Mouse (Mus musculus) MEL (cell line): ENCODE measurements around the gene Ubash3b. TPM values are rescaled to one million over a fixed set of nuclear protein-coding genes. Genes with fewer than 3 reads are reported as not detected.

Experiments
- DNase-seq: peaks from one replicate; pipeline ENCODE4 v3.0.0; 2011; ENCODE audit warnings: low read depth, low spot score
- H3K27ac ChIP-seq: 2 replicates; pipeline ENCODE4 v1.5.1; 2012; ENCODE audit warnings: low read depth, mild to moderate bottlenecking, control low read depth, low read length, moderate library complexity; ENCODE audit not compliant: control insufficient read depth
- H3K27me3 ChIP-seq, 2 experiments: fragments of 150-350 bp in 1 of 2; sonication (generic) in 1 of 2; 2 replicates each; pipeline ENCODE4 v1.6.1; 2012; ENCODE audit warnings: low read length in 2 of 2, mild to moderate bottlenecking in 2 of 2, improper control_type of control experiment in 1 of 2, moderate library complexity in 1 of 2; ENCODE audit not compliant: insufficient read depth in 2 of 2, control insufficient read depth in 1 of 2
- H3K36me3 ChIP-seq, 2 experiments: 2 replicates each; pipeline ENCODE4 v1.6.1; 2012 to 2014; ENCODE audit warnings: low read length in 2 of 2, improper control_type of control experiment in 1 of 2, inconsistent platforms in 1 of 2, mild to moderate bottlenecking in 1 of 2; ENCODE audit not compliant: insufficient read depth in 2 of 2, control insufficient read depth in 1 of 2
- H3K4me1 ChIP-seq, 2 experiments: fragments of 150-350 bp in 1 of 2; sonication (generic) in 1 of 2; 2 replicates each; pipeline ENCODE4 v1.6.1; 2012; ENCODE audit warnings: low read length in 2 of 2, improper control_type of control experiment in 1 of 2, mild to moderate bottlenecking in 1 of 2; ENCODE audit not compliant: insufficient read depth in 2 of 2, control insufficient read depth in 1 of 2
- H3K4me3 ChIP-seq, 2 experiments: fragments of 150-350 bp in 1 of 2; sonication (generic) in 1 of 2; 2 replicates each; pipeline ENCODE4 v1.5.1; 2012; ENCODE audit warnings: low read depth in 2 of 2, low read length in 2 of 2, mild to moderate bottlenecking in 2 of 2, moderate library complexity in 2 of 2, control low read depth in 1 of 2, improper control_type of control experiment in 1 of 2; ENCODE audit not compliant: control insufficient read depth in 1 of 2, insufficient read depth in 1 of 2
- H3K79me2 ChIP-seq: 2 replicates; pipeline ENCODE4 v1.6.1; 2012; ENCODE audit warnings: mild to moderate bottlenecking, low read length, moderate library complexity; ENCODE audit not compliant: control insufficient read depth, poor library complexity, insufficient read depth
- H3K9ac ChIP-seq: 2 replicates; pipeline ENCODE4 v1.6.1; 2012; ENCODE audit warnings: low read depth, mild to moderate bottlenecking, control low read depth, low read length, moderate library complexity; ENCODE audit not compliant: control insufficient read depth, poor library complexity, severe bottlenecking
- H3K9me3 ChIP-seq: fragments of 150-350 bp; sonication (generic); replicated peaks from 2 replicates; pipeline ENCODE4 v1.6.1; 2012; ENCODE audit warnings: mild to moderate bottlenecking, low read length, improper control_type of control experiment, moderate library complexity; ENCODE audit not compliant: insufficient read depth
- BHLHE40 ChIP-seq: IDR thresholded peaks from 2 replicates; pipeline ENCODE4 v1.6.1; 2012; ENCODE audit warnings: low read depth, mild to moderate bottlenecking, inconsistent platforms, low read length, improper control_type of control experiment, borderline replicate concordance
- CHD1 ChIP-seq: IDR thresholded peaks from 2 replicates; pipeline ENCODE4 v1.6.1; 2012; ENCODE audit warnings: low read depth, mild to moderate bottlenecking, inconsistent platforms, low read length, improper control_type of control experiment
- CTCF ChIP-seq, 3 experiments: IDR thresholded peaks in 2 of 3; conservative IDR thresholded peaks in 1 of 3; 2 replicates each; pipeline ENCODE4 v1.5.1; 2011 to 2012; ENCODE audit warnings: low read length in 3 of 3, low read depth in 2 of 3, mild to moderate bottlenecking in 2 of 3, improper control_type of control experiment in 1 of 3, inconsistent platforms in 1 of 3, mixed read lengths in 1 of 3, moderate library complexity in 1 of 3; ENCODE audit not compliant: control insufficient read depth in 1 of 3, insufficient read depth in 1 of 3, poor library complexity in 1 of 3, severe bottlenecking in 1 of 3
- E2F4 ChIP-seq: IDR thresholded peaks from 2 replicates; pipeline ENCODE4 v1.6.1; 2011; ENCODE audit warnings: low read depth, low read length, improper control_type of control experiment, borderline replicate concordance
- EP300 ChIP-seq, 2 experiments: IDR thresholded peaks; 2 replicates each; pipeline ENCODE4 v1.6.1; 2011; ENCODE audit warnings: improper control_type of control experiment in 2 of 2, low read length in 2 of 2, low read depth in 1 of 2, mild to moderate bottlenecking in 1 of 2
- GABPA ChIP-seq: IDR thresholded peaks from 2 replicates; pipeline ENCODE4 v1.6.1; 2012; ENCODE audit warnings: low read depth, mild to moderate bottlenecking, inconsistent platforms, low read length, improper control_type of control experiment, moderate library complexity
- GATA1 ChIP-seq: IDR thresholded peaks from 2 replicates; pipeline ENCODE4 v1.6.1; 2011; ENCODE audit warnings: low read depth, low read length, improper control_type of control experiment
- JUND ChIP-seq: IDR thresholded peaks from 2 replicates; pipeline ENCODE4 v1.6.1; 2011; ENCODE audit warnings: low read depth, mild to moderate bottlenecking, improper control_type of control experiment, low read length
- MAFK ChIP-seq: IDR thresholded peaks from 2 replicates; pipeline ENCODE4 v1.6.1; 2011; ENCODE audit warnings: low read depth, mild to moderate bottlenecking, low read length, improper control_type of control experiment, borderline replicate concordance
- MAZ ChIP-seq: IDR thresholded peaks from 2 replicates; pipeline ENCODE4 v1.6.1; 2012; ENCODE audit warnings: low read depth, mild to moderate bottlenecking, inconsistent platforms, low read length, improper control_type of control experiment
- MEF2A ChIP-seq: IDR thresholded peaks from 2 replicates; pipeline ENCODE4 v1.6.1; 2014; ENCODE audit warnings: low read depth, mild to moderate bottlenecking, inconsistent platforms, low read length, improper control_type of control experiment; ENCODE audit not compliant: poor library complexity, insufficient replicate concordance, severe bottlenecking; ENCODE audit errors: extremely low read depth
- MXI1 ChIP-seq: IDR thresholded peaks from 2 replicates; pipeline ENCODE4 v1.6.1; 2011; ENCODE audit warnings: mild to moderate bottlenecking, low read depth, low read length, improper control_type of control experiment
- MYB ChIP-seq: IDR thresholded peaks from 2 replicates; pipeline ENCODE4 v1.6.1; 2011; ENCODE audit warnings: mild to moderate bottlenecking, low read depth, low read length, improper control_type of control experiment
- NRF1 ChIP-seq: IDR thresholded peaks from 2 replicates; pipeline ENCODE4 v1.6.1; 2014; ENCODE audit warnings: low read depth, mild to moderate bottlenecking, inconsistent platforms, low read length, improper control_type of control experiment, moderate library complexity; ENCODE audit not compliant: poor library complexity, insufficient read depth, severe bottlenecking
- POLR2A ChIP-seq, 2 experiments: IDR thresholded peaks; 2 replicates each; pipeline ENCODE4 v1.6.1; 2011 to 2012; ENCODE audit warnings: low read length in 2 of 2, mild to moderate bottlenecking in 2 of 2, control low read depth in 1 of 2, improper control_type of control experiment in 1 of 2, low read depth in 1 of 2, moderate library complexity in 1 of 2; ENCODE audit not compliant: control insufficient read depth in 1 of 2, insufficient read depth in 1 of 2, poor library complexity in 1 of 2
- RAD21 ChIP-seq: IDR thresholded peaks from 2 replicates; pipeline ENCODE4 v1.6.1; 2011; ENCODE audit warnings: mild to moderate bottlenecking, low read depth, low read length, improper control_type of control experiment
- RCOR1 ChIP-seq: IDR thresholded peaks from 2 replicates; pipeline ENCODE4 v1.6.1; 2012; ENCODE audit warnings: low read depth, mild to moderate bottlenecking, inconsistent platforms, low read length, improper control_type of control experiment
- SIN3A ChIP-seq: IDR thresholded peaks from 2 replicates; pipeline ENCODE4 v1.6.1; 2012; ENCODE audit warnings: low read length, improper control_type of control experiment, inconsistent platforms
- TBP ChIP-seq: IDR thresholded peaks from 2 replicates; pipeline ENCODE4 v1.8.0; 2011; ENCODE audit warnings: low read depth, low read length, improper control_type of control experiment
- TCF12 ChIP-seq: IDR thresholded peaks from 2 replicates; pipeline ENCODE4 v1.6.1; 2014; ENCODE audit warnings: low read depth, mild to moderate bottlenecking, inconsistent platforms, low read length, improper control_type of control experiment, moderate library complexity
- USF1 ChIP-seq: IDR thresholded peaks from 2 replicates; pipeline ENCODE4 v1.6.1; 2014; ENCODE audit warnings: low read depth, mild to moderate bottlenecking, inconsistent platforms, low read length, improper control_type of control experiment, moderate library complexity
- ZC3H11A ChIP-seq: IDR thresholded peaks from 2 replicates; pipeline ENCODE4 v1.6.1; 2012; ENCODE audit warnings: low read depth, mild to moderate bottlenecking, inconsistent platforms, low read length, improper control_type of control experiment
- ZKSCAN1 ChIP-seq: IDR thresholded peaks from 2 replicates; pipeline ENCODE4 v1.6.1; 2012; ENCODE audit warnings: low read depth, mild to moderate bottlenecking, inconsistent platforms, low read length, improper control_type of control experiment, moderate library complexity
- ZNF384 ChIP-seq: IDR thresholded peaks from 2 replicates; pipeline ENCODE4 v1.6.1; 2012; ENCODE audit warnings: low read depth, mild to moderate bottlenecking, inconsistent platforms, low read length, improper control_type of control experiment
- polyA plus RNA-seq, 2 experiments: library from polyadenylated mRNA; stranded (reverse) in 1 of 2; unstranded in 1 of 2; fragments of >175 nt in 1 of 2; fragments of >200 nt in 1 of 2; gene quantifications; 2 replicates each; pipeline versions ENCODE4 v1.2.1 to v1.2.4; 2012; ENCODE audit warnings: low replicate concordance in 2 of 2, low read depth in 1 of 2; ENCODE audit not compliant: insufficient read length in 2 of 2, insufficient read depth in 1 of 2, missing spikeins in 1 of 2
- total RNA-seq: library from RNA; depleted of rRNA; stranded (reverse); fragments of 300-350 nt; gene quantifications from 2 replicates; pipeline ENCODE4 v1.2.3, GENCODE M21; 2012

Ubash3b gene
- total and polyA plus RNA-seq, 3 experiments, result 5.4 to 11.3 TPM; not detected in 1

- Histone ChIP-seq H3K36me3 (peaks cover 0 to 11% of the 10 kb centered on the region in 2 experiments; a peak in 2 of 4 replicates), H3K4me3 (no peak overlapping the region), H3K79me2 (no peaks in the 10 kb centered on the region), H3K4me1 (peaks cover 3 to 15% of the 10 kb centered on the region in 2 experiments), H3K27me3 (no peaks in the 10 kb centered on the region), H3K27ac (no peak overlapping the region), H3K9ac (no peak overlapping the region), H3K9me3 (no peaks in the 10 kb centered on the region)
- TF ChIP-seq RCOR1 (no peak), E2F4 (no peak), ZKSCAN1 (no peak), SIN3A (no peak), POLR2A (IDR thresholded peaks at IDR 0.05; ENCODE audit: control insufficient read depth in 1 of 2, insufficient read depth in 1 of 2, low read depth in 1 of 2, low read length in 2 of 2, poor library complexity in 1 of 2) (no peak), GABPA (no peak), JUND (no peak)
- DNase-seq, result no peak
Measured at GRCm38 (mm10) chr9:41126723-41127122, 34.8 kb downstream of the Ubash3b start.

GRCm38 (mm10) chr9:41124305-41124704, 37.2 kb downstream of the Ubash3b start:
- TF ChIP-seq TCF12, result no peak
- TF ChIP-seq MXI1, result no peak
- no peak for TF ChIP-seq TBP
- no peak for TF ChIP-seq RAD21
- TF ChIP-seq MAFK, result no peak
- TF ChIP-seq MEF2A, result no peak
- TF ChIP-seq CHD1, result no peak
- no peak for TF ChIP-seq BHLHE40
- TF ChIP-seq ZC3H11A, result no peak
- no peak for TF ChIP-seq GATA1
- TF ChIP-seq ZNF384, result no peak
- no peak for TF ChIP-seq ZKSCAN1
- TF ChIP-seq SIN3A, result no peak
- TF ChIP-seq NRF1, result no peak
- TF ChIP-seq EP300 (IDR thresholded peaks at IDR 0.05; ENCODE audit: low read depth in 1 of 2, low read length in 2 of 2), result no peak
- TF ChIP-seq USF1, result no peak
- no peak for TF ChIP-seq MAZ
- TF ChIP-seq POLR2A (IDR thresholded peaks at IDR 0.05; ENCODE audit: control insufficient read depth in 1 of 2, insufficient read depth in 1 of 2, low read depth in 1 of 2, low read length in 2 of 2, poor library complexity in 1 of 2), result no peak
- no peak for TF ChIP-seq CTCF (IDR thresholded peaks at IDR 0.05 in 2 of 3, conservative IDR thresholded peaks at IDR 0.05 in 1 of 3; ENCODE audit: control insufficient read depth in 1 of 3, insufficient read depth in 1 of 3, low read depth in 2 of 3, low read length in 3 of 3, poor library complexity in 1 of 3, severe bottlenecking in 1 of 3)
- no peak for TF ChIP-seq MYB
- Histone ChIP-seq H3K27ac (no peak overlapping the region), H3K79me2 (no peaks in the 10 kb centered on the region), H3K4me1 (peaks cover 3 to 30% of the 10 kb centered on the region in 2 experiments), H3K27me3 (no peaks in the 10 kb centered on the region), H3K9ac (no peak overlapping the region), H3K9me3 (no peaks in the 10 kb centered on the region), H3K36me3 (peaks cover 0 to 13% of the 10 kb centered on the region in 2 experiments; a peak in 2 of 4 replicates), H3K4me3 (no peak overlapping the region)
- no peak for DNase-seq
